Mouse (Mus musculus) adrenal gland, postnatal 14 days (tissue): Measurements from ENCODE around the gene Ltb. TPM values are rescaled to one million over a fixed set of nuclear protein-coding genes. Genes with fewer than 3 reads are reported as not detected.
A peak's percentile ranks its signal among the peaks of the same experiment; 100 is the strongest.

Experiments used
- DNase-seq: peaks from one replicate; pipeline ENCODE4 v3.0.0; 2021; ENCODE audit warnings: mixed read lengths
- total RNA-seq: library from RNA; stranded (reverse); gene quantifications from 2 replicates; pipeline ENCODE4 v1.2.3, GENCODE M21; 2021

Ltb gene
- total RNA-seq, 1 experiment from 2014 or later: 4.3 TPM

DNA sequence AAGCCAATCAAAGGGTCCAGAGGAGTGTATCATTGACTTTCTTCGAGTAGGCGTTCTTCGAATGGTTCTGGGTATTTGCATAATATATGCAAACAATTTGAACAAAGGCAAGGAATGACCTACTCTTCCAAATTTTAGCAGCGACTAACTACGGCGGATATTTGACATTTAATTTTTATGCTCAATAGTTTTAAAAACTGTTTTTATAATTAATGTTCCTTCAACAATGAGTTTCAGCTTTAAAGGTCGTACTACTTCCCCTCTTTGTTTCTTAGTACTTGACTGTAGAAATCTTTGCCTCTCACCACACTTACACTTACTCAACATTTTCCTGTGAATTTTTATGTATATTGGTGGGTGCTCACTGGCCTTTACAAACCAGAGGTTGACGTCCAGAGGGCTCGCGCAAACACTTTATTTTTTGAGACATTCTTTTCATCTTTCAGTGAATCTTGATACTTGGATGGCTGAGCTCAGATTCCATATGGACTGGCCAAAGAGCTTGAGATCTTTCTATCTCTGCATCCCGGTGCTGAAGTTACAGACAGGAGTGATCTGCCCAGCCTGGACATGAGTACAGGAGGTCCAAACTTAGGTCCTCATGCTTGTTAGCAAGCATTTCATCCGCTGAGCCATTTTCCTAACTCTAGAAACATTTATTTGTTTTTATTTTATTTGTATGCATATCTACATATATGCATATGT lies 28.6 kb upstream of the Ltb start:
- DNase-seq: no peak

DNA sequence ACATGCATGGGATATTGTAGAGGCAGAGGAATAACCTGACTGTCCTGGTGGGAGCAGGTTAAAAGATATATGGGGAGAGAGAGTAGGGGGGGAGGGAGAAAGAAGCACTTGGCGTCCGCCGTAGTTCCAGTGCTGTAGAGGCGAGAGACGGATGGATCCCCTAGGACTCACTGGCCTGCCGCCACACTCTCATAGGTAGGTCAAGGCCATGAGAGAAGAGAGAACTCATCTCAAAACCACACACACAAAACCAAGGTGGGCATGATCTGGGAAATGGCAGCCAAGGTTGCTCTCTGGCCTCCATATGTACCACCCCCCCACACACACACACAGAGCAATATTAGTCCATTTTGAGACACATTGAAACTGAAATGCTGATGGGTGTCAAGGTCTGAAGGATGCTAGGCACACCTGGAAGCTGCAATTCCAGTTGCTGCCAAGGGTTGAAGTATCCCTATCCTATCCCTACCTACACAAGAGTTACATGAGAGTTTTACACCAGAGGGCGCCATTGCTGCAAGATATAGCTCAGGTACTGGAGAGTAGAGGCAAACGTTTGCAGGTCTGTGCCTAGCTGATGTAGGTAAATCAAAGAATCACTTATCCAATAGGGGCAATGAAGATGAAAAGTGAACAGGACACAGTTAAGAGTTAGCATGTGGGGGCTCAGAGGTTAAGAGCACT lies 27.7 kb upstream of the Ltb start:
- peak; percentile 74 for DNase-seq

DNA sequence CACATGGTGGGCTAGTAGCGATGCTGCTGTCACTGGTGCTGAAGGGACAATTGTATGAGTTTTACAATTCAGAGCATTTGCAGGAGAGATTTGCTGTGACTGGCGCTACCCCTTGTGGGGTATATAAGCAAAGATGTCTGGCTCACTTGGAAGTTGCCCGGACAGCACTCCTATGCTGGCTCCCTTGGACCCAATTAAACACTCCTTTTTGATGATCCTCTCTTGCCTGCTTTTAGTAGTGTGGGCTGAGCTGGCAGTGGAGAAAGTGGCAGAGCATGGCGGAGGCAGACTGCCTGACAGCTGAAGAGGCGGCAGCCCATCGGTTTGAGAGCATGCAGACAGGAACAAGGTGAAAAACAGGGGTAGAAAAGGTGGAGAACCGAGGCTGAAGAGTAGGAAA lies 26.4 kb upstream of the Ltb start:
- no peak for DNase-seq

DNA sequence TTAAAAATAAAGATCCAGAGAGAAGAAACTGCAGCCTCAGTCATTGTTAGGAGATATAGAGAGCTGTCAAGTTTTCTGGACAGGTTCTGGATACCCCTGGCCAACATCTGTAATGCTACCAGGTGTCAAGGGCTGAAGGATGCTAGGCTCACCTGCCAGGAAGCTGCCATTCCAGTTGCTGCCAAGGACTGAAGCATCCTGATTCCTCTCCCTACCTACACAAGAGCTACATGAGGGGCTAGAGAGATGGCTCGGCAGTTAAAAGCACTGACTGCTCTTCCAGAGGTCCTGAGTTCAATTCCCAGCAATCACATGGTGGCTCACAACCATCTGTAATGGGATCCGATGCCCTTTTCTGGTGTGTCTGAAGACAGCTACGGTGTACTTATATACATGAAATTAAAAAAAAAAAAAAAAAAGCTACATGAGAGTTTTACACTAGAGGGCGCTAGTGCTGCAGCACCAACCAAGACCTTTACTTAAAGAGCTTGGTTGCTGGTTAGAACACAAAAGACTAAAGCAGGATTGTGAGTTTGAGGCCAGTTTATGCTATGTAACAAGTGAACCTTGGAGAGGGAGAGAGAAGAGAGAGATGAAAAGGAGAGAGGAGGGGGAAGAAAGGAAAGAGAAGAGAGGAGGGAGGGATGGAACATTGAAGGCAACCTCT lies 25.6 kb upstream of the Ltb start:
- DNase-seq: no peak

DNA sequence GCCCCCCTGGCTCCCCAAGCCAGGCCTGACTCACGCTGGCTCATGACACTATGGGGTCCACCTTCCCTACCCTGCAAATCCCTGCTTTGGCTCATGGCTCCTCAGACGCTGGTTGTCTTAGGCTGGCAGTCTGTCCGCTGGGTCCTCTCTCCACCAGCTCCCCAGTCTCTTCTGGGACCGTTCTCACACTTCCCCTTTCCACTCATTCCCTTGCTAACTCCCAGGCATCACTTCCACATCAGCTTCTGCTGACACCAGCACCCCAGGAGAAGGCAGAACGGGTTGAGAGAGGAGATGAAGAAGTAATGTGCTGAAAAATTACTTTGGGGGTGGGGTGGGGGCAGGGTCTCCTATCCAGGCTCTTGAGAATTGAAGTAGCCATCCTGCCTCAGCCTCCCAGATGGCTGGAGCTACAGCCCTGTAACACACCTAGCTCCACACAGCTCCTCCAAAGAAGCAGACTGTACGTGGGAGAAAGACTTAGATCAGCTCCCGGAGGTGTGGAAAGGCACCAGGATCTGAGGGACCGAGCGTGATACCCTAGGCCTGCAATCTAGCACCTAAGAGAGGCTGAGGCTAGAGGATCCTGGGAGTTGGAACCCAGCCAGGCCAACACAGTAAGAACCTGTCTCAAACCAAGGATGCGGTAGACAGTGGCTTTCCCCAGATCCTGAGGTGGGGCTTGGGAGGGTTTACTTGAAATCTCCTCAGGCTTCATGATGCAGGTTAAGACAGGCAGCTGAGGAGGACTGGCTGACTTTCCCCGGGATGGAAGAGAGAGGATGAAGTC lies 21.6 kb upstream of the Ltb start:
- DNase-seq: no peak

DNA sequence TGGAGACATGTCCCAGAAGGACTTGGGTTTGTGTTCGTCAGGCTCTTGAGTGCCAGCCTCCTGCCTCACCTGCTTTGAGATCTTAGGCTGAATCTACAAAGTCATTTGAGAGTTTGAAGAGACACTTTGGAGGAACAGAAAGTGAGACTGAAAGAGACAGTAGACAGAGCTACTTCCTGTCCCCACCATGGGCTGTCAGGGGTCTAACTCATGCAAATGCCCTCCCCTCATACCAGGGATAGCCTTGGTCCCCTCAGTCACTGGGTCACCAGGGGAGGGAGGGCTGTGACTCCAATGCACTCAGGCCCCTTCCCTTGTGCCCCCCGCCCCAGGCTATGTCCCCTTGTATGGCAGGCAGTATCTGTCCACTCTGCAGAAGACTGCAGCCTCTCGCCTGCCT lies 20.9 kb upstream of the Ltb start:
- no peak for DNase-seq

DNA sequence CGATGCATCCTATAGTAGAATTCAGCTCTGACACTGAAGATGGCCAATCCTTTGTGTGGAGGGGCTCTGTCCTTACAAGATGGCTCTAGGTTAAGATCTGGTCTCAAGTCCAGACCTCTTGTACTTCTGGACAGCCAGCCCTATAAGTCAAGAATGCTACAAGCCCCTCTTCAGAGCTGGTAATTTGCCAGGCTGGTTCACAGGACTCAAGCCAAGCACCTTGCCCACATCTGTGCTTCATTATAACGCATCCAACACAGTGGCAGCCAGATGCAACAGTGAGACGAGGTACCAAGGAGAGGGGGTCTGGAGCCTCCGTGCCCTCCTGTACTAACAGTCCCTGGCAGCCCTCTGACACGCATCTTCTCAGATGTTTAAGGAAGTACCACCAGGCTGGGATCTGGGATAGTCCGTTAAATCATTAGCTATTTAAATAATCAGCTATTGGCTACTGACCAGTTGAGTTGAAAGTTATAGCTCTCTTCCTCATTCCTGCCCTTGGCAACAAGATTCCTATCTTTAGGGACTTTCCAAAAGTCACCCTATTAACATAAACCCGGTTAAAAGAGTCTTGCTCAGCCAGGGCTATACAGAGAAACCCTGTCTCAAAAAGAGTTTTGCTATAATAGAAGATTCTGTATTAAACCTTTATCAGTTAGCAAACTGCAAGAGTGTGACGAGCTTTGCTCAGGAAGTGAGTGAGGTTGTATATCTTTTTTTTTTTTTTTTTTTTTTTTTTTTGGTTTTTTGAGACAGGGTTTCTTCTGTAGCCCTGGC lies 19.9 kb upstream of the Ltb start:
- DNase-seq: no peak

DNA sequence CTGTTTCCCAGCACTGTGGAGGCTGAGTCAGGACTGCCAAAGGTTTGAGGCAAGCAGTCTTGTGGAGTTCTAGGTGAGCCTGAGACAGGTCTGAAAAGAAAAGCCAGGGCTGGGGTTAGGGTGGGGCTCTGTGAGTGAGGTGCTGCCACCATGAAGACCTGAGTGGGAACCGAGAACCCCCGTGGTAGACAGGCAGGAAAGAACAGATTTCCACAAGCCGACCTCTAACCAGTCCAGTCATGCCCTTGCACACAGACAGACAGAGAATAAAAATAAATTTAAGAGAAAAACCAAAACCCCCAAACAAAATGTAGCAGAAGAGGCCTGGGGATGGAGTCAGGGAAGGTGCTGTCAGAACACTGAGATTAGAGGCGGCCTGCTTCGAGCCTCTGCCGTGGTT lies 18.9 kb upstream of the Ltb start:
- DNase-seq: no peak

DNA sequence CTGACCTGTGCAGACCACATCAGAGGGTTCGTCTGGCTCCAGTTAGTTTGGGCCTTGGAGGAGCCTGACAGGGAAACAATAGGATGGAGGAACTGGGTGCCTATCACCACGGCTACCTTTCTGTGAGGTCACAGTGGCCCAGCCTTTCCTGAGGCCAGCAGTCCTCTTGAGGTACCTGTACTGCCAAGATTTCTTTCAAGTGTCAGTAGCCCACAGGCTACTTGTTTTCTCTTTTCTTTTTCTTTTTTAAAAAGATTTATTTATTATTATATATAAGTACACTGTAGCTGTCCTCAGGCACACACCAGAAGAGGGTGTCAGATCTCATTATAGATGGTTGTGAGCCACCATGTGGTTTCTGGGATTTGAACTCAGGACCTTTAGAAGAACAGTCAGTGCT lies 18.3 kb upstream of the Ltb start, which contains the start of gene Aif1:
Aif1 (minus strand) TSS at position 101 of the 400 bp plus-strand sequence.
- DNase-seq: no peak

DNA sequence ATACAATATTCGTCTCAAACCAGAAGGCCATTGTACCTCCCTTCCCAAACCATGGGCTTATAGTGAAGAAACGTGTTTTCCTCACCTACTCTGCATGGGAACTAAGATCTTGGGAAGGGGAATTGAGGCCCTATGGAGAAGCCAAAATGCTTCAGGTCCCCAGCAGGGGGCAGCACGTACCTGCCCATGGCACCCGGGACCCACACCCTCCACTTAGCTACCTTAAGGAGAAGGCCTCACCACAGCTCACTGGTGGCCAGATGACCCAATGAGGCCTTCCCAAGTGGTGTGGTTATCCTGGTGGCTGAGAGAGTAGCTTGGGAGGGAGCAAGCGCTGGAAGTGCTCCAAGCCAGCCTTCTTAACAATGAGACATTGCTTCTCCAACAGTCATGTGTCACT lies 15.7 kb upstream of the Ltb start:
- peak; percentile 90 for DNase-seq

DNA sequence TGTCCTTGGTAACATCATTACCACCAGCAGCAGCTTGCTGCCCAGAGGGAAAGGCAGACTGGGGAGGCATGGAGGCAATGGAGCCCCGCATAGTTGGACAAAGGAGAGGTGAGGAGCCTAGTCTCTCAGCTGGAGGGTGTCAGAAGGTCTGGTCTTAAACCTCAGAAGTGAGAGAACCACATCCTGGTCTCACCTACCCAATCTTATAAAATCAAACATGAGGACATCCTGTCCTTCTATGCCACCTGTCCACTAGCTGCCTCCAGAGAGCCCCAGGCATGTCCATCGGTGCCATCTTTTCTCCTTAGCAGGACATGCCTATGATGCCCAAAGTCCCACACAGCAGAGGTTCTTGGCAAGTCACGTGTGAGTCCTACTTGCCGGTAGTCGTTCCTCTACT lies 14.1 kb upstream of the Ltb start:
- DNase-seq: no peak

DNA sequence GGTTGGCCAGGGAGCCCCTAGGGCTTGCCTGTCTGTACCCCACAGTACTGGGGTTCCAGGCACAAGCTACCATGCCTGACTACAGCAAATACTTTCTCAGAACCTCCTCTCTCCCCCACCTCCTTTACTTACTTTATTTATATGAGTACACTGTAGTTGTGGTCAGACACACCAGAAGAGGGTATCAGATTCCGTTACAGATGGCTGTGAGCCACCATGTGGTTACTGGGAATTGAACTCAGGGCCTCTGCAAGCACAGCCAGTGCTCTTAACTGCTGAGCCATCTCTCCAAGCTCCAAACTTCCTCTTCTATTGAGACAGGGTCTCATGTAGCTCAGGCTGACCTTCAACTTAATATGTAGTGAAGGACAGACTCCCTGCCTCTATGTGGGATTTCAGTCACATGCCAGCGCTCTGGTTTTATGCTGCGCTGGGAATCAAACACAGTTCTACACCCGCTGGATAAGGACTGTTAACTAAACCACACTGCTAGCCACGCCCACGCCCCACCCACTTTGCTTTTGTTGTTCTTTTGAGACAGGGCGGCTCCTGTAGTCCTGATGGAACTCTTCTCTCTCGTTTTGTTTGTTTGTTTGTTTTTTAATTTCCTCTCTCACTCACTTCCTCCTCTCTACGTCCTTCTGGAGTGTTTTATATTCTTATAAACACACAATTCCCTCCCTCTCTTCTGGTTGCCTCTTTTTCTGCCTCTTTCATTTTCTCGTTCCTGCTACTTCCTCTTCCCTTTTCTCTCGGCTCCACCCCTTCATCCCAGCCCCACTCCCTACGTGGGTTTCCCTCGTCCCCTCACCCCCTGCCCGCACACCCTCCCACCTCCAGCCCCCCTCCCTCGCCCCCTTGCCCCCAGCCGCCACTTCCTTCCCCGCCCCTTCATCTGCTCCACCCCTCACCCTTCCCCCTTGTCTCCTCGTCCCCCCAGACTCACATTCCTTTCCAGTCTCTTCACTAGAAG lies 8.3 kb upstream of the Ltb start:
- peak; percentile 87 for DNase-seq

DNA sequence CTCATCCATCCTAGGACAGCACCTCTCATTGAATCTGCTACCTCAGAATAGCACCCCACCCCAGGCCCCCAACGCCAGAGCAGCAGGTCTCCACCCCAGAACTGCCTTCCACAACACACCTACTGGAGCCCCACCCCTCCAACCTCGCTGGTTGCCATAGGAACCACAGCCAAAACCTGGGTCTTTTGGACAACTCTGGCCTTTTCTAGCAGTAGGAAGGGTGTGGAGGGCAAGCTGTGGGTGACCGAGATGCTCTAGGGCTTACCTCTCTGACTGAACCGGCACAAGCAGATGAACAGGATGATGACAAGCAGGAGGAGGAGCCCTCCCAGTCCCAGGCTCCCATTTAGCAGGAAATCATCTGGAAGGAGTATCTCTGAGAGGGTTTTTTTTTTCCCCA lies 7.6 kb upstream of the Ltb start:
- DNase-seq: peak; percentile 57

DNA sequence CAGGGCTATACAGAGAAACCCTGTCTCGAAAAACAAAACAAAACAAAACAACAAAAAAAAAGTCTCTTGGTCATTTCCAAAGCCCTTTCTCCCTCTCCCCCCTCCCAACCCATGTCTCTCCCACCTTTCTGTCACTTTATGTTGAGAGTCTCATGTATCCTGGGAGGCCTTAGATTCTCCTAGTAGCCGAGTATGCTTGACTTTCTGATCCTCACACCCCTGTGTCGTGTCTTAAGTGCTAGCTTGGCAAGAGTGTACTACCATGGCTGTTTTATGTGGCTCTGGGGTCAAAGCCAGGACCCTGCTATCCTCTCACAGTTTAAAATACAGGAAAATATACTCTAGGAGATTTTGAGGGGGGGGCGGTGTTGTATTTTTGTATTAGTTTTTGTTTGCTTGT lies 6.9 kb upstream of the Ltb start:
- no peak for DNase-seq

DNA sequence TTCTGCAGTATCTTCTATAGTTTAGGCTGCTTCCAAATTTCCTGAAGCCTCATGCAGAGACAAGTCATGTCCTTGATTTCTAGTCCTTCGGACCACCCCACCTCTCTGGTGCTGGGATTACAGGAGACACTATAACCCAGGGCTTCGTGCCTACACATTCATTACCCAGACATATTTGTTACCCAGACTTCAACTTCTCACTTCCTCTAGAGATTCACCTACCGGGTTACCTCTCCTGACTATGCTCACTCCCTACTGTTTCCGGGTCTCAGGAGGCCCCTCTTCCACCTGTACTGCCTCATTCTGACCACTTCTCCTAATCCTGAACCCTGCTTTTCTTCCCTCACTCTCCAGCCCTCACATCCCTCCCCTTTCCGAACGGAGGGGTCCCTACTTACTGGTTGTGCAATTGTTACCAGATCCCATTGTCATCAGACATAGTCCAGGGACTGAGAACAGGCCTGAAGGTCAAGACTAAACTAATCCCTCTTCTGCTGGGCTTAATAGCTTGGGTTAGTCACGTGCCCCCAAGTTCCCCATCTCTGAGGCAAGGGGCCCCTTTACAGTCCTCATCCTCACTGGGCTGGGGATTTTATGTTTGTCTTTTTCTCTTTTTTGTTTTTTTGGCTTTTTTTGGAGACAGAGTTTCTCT lies 6.2 kb upstream of the Ltb start, which contains the start of gene Lst1:
Lst1 (minus strand) TSS at position 481 of the 652 bp plus-strand sequence.
- no peak for DNase-seq

DNA sequence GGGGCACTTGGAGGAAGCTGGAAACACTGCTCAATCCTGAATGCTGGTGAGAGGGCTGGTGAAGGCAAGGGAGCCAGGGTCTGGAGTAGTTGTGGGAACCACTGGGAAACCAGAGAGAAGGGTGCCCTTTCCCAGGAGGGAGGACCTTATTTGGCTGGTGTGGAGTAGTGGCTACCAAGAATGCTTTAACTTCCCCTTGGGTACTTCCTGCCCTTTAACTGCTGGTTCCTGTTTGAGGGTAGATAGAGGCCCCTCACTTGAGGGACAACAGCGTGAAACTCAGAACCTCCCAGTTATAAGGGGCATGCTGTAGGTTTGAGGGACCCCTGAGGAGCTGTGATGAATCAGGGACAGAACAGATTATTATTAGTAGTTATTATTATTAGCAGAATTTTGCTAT lies 5.1 kb upstream of the Ltb start:
- no peak for DNase-seq

DNA sequence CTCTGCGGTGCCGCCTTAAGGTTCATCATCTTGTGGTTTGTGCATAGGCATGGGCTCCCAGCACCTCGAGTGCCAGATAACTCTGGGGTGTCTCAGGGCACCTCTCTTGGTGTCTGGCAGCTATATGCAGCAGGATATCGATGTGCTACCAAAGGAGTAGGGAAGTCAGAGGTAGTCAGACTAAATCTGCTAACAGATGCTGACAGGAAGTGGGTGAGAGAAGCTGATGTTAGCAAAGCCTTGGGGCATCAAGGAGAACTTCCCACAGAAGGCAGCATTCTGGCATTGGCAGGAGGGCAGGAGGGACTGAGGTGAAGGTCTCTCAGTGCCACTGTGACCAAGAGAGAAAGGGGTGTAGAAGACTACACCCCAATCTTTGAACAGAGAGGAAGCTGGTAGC lies 4.1 kb upstream of the Ltb start:
- no peak for DNase-seq

DNA sequence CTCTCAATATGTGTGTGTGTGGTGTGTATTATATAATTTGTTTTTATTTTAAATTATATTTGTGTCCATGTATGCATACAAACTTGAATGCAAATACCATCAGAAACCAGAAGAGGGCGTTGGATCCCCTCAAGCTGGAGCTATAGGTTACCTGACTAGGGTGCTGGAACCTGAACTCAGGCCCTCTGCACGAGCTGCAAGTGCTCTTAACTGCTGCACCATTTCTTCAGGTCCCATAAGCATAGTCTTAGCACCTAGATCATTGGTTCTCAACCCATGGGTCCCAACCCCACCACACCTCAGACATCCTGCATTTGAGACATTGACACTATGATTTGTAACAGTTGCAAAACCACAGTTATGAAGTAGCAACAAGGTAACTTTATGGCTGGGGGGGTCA lies 2.5 kb upstream of the Ltb start:
- DNase-seq: no peak

DNA sequence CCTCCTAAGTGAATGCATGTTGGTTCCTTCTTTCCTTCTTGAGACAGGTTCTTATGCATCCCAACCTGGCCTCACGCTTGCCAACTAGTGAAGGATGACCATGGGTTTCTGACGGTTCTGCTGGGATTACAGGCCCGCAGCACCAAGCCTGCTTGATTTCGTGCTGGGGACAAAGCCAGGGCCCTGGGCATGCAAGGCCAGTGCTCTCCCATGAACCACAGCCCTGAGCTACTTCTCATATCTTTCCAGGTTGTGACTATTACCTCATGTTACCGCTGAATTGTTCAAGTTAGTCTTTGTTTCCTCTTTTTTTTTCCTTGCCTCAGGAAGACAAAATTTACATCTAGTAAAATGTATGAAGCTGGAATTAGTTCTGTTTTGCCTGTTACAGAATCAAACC lies 1.3 kb upstream of the Ltb start:
- peak; percentile 53 for DNase-seq
